In genomic region chr2:31130815-31131299, GRCm38 (mm10) we compare ENCODE assay signal across 10 mouse cellular contexts. TPM values are rescaled to one million over a fixed set of nuclear protein-coding genes. Genes with fewer than 3 reads are reported as not detected.
DNase-seq lines count a peak whose midpoint lies in the region; ATAC-seq lines count a peak whose summit lies in the region.
"Had no signal": no experiment of that assay in that cellular context is flagged by ENCODE, and none has a peak within 500 bp of the region (broad histone marks: within the 10 kb centered on the region; RNA-seq: fewer than 3 reads in every experiment).

No protein-coding gene starts in this region.

- DNase-seq in forebrain, embryonic 10.5 days (ENCODE audit: extremely low spot score, low spot score) = no peak
- DNase-seq in CD4-positive, CD25-positive, alpha-beta regulatory T cell, adult 2 months (ENCODE audit: low read depth, low spot score) = peak; percentile 82
- DNase-seq in c-Kit-positive CD71-positive TER-119-positive erythroid progenitor cells, embryonic 14.5 days (ENCODE audit: low spot score) = no peak
- no peak for DNase-seq in embryo, embryonic 11 days
- no peak for DNase-seq in left cerebral cortex, postnatal 36 days (ENCODE audit: low spot score in 2 of 2)

- peak overlapping the region; percentile 48; the same call in 1 of the 2 replicates for H3K27ac ChIP-seq in forebrain, embryonic 10.5 days
- no peak overlapping the region for H3K27ac ChIP-seq in forebrain, embryonic 13.5 days
- H3K27ac ChIP-seq in macrophage = 0 out of 2 replicates have a peak overlapping the region, but pooled peaks have one; percentile 10
- H3K27ac ChIP-seq: embryonic facial prominence, embryonic 13.5 days; limb, embryonic 15.5 days had no signal

- no peak overlapping the region for H3K4me3 ChIP-seq in forebrain, embryonic 10.5 days
- no peak overlapping the region for H3K4me3 ChIP-seq in forebrain, embryonic 13.5 days
- no peak overlapping the region for H3K4me3 ChIP-seq in macrophage (ENCODE audit: inconsistent target)
- H3K4me3 ChIP-seq: embryonic facial prominence, embryonic 13.5 days; limb, embryonic 15.5 days had no signal

- H3K36me3 ChIP-seq in forebrain, embryonic 10.5 days (replicated peaks) = no peaks in the 10 kb centered on the region
- H3K36me3 ChIP-seq in forebrain, embryonic 13.5 days (ENCODE audit: poor library complexity, severe bottlenecking) = no peaks in the 10 kb centered on the region
- H3K36me3 ChIP-seq in macrophage (ENCODE audit: inconsistent target) = no peaks in the 10 kb centered on the region
- H3K36me3 ChIP-seq: embryonic facial prominence, embryonic 13.5 days; limb, embryonic 15.5 days had no signal

- intact Hi-C loops in left cerebral cortex, postnatal 36 days (cut with DNase I) = no loop called here

- no peak overlapping the region for H3K4me2 ChIP-seq in forebrain, embryonic 13.5 days
- H3K4me2 ChIP-seq: embryonic facial prominence, embryonic 13.5 days; limb, embryonic 15.5 days had no signal

- peaks cover 49% of the 10 kb centered on the region for H3K4me1 ChIP-seq in forebrain, embryonic 10.5 days
- H3K4me1 ChIP-seq in forebrain, embryonic 13.5 days = peaks cover 6% of the 10 kb centered on the region; the same call in 1 of the 2 replicates

- no peak overlapping the region for H3K9ac ChIP-seq in forebrain, embryonic 13.5 days
- H3K9ac ChIP-seq: embryonic facial prominence, embryonic 13.5 days; limb, embryonic 15.5 days had no signal

- no peaks in the 10 kb centered on the region for H3K27me3 ChIP-seq in forebrain, embryonic 10.5 days (ENCODE audit: poor library complexity, severe bottlenecking)
- H3K27me3 ChIP-seq in forebrain, embryonic 13.5 days = no peaks in the 10 kb centered on the region
- H3K27me3 ChIP-seq: embryonic facial prominence, embryonic 13.5 days; limb, embryonic 15.5 days had no signal

- no peak for ATAC-seq in forebrain, embryonic 13.5 days
- ATAC-seq in hematopoietic stem cell, adult 5-6 weeks (replicated peaks in 1 of 2; ENCODE audit: insufficient read depth in 1 of 2, low FRiP score in 2 of 2, low TSS enrichment in 1 of 2, low read depth in 1 of 2, poor library complexity in 2 of 2, severe bottlenecking in 2 of 2) = peak; percentile 61 to 68

- peaks cover 100% of the 10 kb centered on the region for H3K79me2 ChIP-seq in macrophage (ENCODE audit: inconsistent target)

- no peaks in the 10 kb centered on the region for H3K9me3 ChIP-seq in forebrain, embryonic 10.5 days
- no peaks in the 10 kb centered on the region for H3K9me3 ChIP-seq in forebrain, embryonic 13.5 days (replicated peaks)
- H3K9me3 ChIP-seq: embryonic facial prominence, embryonic 13.5 days; limb, embryonic 15.5 days had no signal

- 82% methylated on average over 8 of the region's 8 CpGs for WGBS in forebrain, embryonic 10.5 days
- 84% methylated on average over 8 of the region's 8 CpGs for WGBS in forebrain, embryonic 13.5 days
- WGBS in macrophage (ENCODE audit: missing documents) = 25% methylated on average over 8 of the region's 8 CpGs

RNA-seq across cellular contexts. Expression of gene Fnbp1, which starts 11.0 kb away (rescaled TPM):
- 12.5 and 13.3 TPM in 2 replicates for polyA plus RNA-seq in forebrain, embryonic 10.5 days (2016; fragmentation: Nextera tagmentation; extraction: Ambion mirVana)
- 12.5 and 12.7 TPM in 2 replicates for polyA plus RNA-seq in forebrain, embryonic 13.5 days (2015; fragmentation: Nextera tagmentation; extraction: Ambion mirVana)
- 58.5 and 59.4 TPM in 2 replicates for total RNA-seq in hematopoietic stem cell, adult 5-6 weeks (2017)
- total RNA-seq in macrophage (2018; cell fraction: chromatin; rRNA removed) = 100 to 1,000 TPM; 230 to 652 (median 349) TPM
- total RNA-seq in macrophage (2018; cell fraction: cytosol; rRNA removed) = 10 to 100 TPM; 45.7 to 98.1 (median 65.6) TPM
- 100 to 1,000 TPM; 117 to 400 (median 216) TPM for total RNA-seq in macrophage (2018; cell fraction: nucleus; rRNA removed)
- polyA plus RNA-seq in macrophage (2018) = 77.2 to 118 TPM (median 110 TPM) in 3 replicates
- total RNA-seq in left cerebral cortex, postnatal 36 days (2021) = 10 to 100 TPM; 86.5 to 94.8 TPM

RNA-seq across cellular contexts. Expression of gene Gpr107, which starts 21.3 kb away (rescaled TPM):
- 28.7 and 32.8 TPM in 2 replicates for polyA plus RNA-seq in forebrain, embryonic 10.5 days (2016; fragmentation: Nextera tagmentation; extraction: Ambion mirVana)
- polyA plus RNA-seq in forebrain, embryonic 13.5 days (2015; fragmentation: Nextera tagmentation; extraction: Ambion mirVana) = 28.6 and 34.3 TPM in 2 replicates
- 11.8 and 17.9 TPM in 2 replicates for total RNA-seq in hematopoietic stem cell, adult 5-6 weeks (2017)
- total RNA-seq in macrophage (2018; cell fraction: chromatin; rRNA removed) = 100 to 1,000 TPM; 139 to 319 (median 251) TPM
- 10 to 100 TPM; 30.7 to 54.7 (median 44.4) TPM for total RNA-seq in macrophage (2018; cell fraction: cytosol; rRNA removed)
- total RNA-seq in macrophage (2018; cell fraction: nucleus; rRNA removed) = 100 to 1,000 TPM in 15 of 26 experiments, 10 to 100 TPM in 11; 80.4 to 185 (median 108) TPM
- polyA plus RNA-seq in macrophage (2018) = 44.0 to 60.9 TPM (median 45.0 TPM) in 3 replicates
- 10 to 100 TPM; 43.4 to 54.4 TPM for total RNA-seq in left cerebral cortex, postnatal 36 days (2021)
